Mouse (Mus musculus) adrenal gland, adult (tissue): ENCODE results near the gene Kit.

Experiments
- DNase-seq, 2 experiments: peaks; one replicate each; pipeline ENCODE4 v3.0.0; 2022 to 2023; ENCODE audit warnings: low spot score in 1 of 2; ENCODE audit not compliant: inconsistent age in 2 of 2

Kit gene

DNA sequence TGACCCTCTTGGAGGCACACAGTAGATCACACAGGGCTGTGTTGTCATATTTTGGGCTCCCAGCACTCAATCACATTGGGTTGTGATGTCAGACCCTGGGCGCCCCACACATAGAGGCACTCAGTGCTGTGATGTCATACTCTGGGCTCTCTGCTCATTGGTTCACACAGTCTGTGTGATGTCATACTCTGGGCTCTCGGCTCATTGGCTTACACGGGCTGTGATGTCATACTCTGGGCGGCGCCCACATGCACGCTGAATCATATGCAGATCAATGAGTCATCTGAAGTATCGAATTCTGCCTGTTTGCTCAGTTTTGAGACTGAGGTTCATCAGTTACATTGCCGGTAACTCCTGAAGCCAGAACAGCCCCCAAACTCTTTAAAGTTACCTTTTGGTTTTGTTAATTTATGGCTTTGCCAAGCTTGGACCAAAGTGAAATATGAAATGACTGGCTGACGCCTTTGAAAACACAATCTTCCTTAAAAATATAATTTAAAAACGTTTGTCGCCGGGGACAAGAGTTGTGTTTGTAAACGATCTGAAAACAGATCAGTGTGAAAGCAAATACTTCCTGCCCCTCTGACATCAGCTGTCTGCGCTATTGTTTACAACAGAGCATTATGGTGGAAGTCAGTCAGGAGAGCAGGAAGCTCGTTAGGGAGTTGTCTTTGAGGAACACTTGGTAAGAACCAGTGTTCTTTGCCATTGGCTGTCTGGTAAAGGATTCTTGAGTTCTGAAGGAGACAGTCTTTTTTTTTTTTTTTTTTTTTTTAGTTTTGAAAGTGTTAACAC is 15.0 kb downstream of the Kit start:
- DNase-seq = no peak

DNA sequence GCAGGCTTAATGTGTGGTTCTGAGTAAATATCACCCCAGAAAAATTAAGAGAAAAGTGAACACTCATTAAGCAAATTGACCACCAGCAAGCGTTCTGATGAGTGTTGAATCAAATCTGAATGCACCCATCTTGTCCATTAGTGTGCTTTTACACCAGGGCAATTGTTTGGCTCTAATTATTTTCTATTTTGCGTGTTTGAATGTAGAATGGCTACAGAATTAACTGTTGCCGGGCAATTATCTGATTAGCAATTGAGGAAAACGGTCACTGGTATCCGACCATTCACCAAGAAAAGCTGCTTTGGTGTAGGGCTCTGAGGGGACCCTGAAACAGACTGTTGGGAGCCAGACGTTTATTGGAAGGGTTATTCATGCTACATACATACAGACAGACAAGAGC is 16.2 kb downstream of the Kit start:
- no peak for DNase-seq

DNA sequence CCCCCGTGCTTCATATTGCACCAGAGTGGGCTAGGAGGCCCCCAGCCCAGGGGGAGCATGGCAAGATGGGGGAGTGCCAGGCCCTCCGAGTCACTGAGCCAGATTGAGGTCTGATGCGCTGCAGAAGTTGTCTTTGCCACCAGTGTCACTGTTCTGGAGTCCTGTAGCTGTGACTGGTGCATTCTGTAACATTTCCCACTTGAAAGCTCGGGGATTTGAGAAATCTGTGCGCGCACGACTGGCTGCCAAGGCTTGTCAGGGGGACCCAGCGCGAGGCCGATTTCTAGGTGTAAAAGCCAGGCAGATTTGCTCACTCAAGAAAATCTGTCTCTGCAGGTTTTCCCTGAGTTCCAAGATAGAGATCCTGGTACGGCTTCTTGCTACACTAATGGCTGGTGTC is 16.9 kb downstream of the Kit start:
- DNase-seq = no peak

DNA sequence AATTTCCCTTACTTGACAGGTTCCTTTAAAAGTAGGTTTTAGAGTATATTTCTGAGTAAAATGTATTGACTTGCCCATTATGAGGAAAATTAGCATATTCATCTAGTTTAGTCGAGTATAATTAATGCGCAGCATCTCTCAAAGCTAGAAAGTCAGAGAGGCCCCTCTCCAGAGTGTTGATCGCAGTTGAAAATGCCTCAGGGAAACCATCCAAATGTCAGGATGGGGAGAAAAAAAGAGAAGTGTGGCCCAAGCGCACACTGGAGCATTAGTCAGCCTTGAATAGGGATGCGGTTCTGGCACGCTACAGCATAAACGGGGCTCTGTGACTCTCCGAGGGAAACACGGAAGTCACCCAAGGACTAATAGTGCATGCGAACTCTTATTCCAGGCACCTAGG is 20.6 kb downstream of the Kit start:
- no peak for DNase-seq

DNA sequence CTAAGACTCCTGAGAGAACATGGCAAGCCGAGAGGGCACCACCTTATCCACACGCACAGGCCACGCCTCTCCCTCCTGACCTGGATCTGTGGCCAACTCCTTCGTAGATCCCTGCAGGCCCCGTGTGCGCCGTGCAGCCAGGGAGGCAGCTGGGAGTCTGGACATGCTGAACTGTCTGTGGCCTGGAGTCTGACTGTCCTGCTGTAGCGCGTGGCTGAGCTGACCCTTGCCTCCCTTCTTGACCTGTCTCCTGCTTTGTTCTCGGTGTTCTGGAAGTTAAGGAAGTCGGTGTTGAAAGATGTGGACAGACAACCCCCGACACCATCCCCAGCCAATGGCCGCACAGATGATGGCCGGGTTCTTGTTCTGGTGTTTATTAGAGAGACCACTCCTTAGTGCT is 21.5 kb downstream of the Kit start:
- DNase-seq = peak in 1 of 2 experiments; percentile 48

DNA sequence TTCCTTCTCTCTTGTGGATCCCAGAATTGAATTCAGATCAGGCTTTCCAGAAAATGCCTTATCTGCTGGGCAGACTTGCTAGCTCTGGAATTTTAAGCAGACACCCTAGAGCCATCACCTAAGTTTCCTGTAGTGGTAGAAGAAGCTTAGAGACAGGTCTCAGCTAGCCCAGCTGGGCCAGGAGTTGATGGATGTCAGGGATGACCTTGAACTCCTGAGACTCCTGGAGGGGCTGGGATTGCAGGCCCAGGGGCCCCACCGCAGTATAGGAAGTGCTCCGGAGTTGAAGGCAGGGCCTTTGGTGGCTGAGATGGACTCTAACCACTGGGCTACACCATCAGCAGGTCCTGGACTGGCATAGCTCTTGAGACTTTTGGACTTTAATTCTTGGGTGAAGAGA is 22.6 kb downstream of the Kit start:
- no peak for DNase-seq

DNA sequence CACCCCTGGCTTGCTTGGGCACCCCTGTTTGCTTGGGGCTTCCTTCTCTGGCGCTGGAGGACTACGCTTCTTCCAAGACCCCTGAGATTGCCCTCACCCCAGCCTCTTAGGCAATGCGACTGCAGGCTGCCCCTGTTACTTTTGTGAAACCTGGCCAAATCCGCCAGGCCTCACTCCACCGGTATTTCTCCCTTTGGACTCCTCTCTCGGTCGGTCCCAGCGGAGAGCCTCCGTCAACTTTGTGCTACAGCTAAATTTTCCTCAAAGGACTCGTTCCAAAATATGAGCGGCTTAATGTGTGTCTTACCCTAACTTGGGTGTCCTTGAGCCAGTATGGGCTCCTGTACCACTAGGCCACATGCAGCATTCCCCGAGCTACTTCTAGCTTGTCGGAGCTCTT is 23.8 kb downstream of the Kit start:
- DNase-seq = peak in 1 of 2 experiments; percentile 48

DNA sequence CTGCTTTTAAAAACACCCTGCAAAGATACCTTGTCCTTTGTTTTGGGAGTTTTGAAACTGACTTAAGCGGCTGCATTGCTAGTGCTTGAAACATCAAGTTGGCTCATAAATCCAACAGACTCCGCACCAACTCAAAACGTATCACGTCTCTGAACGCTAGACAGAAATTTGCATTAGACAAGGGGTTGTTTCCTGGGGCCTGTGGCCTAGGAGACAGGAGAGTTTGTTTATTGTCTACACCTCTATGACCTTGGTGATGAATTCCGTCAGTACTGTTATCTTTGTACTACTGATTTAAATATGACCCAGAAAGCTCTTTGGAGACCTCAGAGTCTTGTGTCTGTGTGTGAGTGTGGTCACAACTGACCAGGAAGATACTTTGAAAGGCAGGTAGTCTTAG is 25.3 kb downstream of the Kit start:
- no peak for DNase-seq

DNA sequence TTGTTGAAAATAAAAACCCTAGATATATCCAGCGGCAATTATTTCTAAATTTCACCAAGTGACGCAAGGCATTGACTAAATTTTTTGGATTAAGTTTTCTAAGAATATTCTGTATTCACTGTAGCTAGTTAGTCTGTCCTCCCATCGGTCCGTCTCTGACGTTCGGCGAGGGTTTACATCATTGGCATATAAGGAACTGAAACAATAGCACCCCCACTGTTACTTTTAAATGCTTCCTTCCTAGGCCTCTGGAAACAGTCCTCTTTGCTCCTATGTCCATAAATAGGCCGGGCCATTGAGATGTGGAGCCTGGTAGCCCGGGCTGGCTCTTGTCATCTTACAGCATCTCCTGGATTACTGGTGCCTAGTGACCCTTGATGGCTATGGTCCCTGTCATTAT is 29.5 kb downstream of the Kit start:
- no peak for DNase-seq

DNA sequence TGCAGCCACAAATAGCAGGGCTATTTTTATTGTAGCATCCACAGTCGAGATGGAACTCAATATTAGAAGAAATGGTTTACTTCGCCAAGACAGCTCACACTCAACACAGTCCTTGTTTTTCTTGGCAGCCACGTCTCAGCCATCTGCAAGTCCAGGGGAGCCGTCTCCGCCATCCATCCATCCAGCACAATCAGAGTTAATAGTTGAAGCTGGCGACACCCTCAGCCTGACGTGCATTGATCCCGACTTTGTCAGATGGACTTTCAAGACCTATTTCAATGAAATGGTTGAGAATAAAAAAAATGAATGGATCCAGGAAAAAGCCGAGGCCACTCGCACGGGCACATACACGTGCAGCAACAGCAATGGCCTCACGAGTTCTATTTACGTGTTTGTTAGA is 32.2 kb downstream of the Kit start:
- no peak for DNase-seq

DNA sequence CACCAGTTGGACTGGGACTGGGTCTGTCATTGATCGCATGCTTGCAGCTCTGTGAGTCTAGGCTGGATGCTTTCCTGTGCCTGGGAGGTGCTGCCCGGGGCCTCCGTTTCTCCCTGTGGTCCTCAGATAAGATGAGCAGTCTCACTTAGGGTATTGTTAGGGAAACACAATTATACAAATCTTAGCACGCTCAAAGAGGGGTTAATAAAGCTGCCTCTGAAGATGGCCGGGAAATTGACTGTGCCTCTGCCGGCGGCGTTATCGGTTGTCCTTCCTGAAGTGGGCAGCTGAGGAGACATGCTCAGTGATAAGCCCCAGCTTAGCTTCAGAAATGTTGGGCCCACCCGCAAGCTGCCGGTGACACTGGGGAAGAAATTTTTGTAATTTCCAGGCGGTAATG is 33.3 kb downstream of the Kit start:
- DNase-seq = no peak

DNA sequence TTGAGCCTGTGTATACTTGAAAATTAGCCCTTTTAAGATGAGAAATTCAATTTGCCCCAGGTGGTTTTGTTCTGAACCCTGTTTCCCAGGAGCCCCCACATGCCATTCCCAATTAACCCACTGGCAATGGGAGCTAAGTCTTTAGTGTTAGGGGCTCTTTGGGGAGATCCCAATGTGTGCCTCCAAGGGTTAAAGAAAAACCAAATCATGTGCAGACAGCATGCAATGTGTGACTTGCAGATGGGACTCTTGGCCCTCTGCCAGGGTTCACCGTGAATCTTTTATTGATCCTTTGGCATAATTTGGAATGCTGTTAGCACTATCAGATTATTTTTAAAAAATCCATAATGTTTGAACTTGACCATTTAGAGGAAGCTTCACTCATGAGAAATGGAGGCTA is 37.7 kb downstream of the Kit start:
- DNase-seq = no peak

DNA sequence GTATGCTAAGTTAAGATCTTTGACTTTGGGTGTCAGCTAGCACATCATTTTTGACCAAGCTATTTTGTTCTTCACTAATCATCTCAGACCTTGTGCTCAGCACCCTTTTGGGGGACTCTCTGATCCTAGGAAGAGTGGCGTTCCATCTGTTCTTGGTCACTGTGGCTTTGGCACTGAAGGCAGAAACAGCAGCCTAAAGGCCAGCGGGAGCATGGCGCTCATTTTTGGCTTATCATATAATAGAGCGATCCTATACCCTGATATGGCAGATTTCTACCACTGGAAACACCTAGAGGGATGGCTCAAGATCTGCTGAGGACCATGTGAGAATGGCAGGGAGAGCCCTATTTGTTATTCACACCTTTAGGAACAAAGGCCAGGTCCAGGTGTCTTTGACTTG is 38.2 kb downstream of the Kit start:
- DNase-seq = no peak

DNA sequence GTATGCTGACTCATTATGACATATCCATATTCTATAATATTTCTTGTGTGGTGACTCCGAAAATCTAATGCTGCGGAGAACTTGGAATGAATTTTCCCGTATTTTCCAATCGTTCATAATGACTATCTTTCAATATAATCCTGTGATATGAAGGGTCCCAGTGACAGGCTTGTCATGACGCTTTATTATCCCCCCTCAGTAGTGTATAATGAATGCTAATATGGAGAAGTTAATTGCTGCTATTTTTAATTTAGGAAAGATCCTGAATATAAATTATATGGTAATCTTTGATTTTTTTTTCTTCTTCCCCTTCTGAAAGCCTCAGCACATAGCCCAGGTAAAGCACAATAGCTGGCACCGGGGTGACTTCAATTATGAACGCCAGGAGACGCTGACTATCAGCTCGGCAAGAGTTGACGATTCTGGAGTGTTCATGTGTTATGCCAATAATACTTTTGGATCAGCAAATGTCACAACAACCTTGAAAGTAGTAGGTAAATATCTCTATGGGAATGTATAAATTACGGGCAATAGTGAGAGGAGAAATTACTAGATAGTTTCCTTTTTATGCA is 40.4 kb downstream of the Kit start:
- no peak for DNase-seq

DNA sequence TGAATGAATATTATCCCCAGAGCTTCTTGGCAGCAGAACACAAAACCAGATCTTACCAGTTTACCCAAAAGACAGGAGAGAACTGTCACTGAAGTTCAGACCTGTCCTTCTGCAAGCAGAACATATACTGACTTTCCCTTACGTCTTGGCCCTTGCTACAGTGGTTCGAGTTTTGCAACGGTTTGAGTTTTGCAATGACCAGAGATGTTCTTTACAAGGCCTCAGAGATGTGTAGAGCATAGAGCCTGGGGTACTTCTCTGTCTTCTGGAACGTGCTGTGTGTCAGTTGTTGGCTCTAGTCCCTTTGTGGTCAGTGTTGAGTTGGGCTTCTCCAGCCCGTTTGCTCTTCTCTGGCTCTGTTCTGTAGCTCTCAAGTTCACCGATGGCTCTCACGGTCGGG is 40.9 kb downstream of the Kit start:
- no peak for DNase-seq

DNA sequence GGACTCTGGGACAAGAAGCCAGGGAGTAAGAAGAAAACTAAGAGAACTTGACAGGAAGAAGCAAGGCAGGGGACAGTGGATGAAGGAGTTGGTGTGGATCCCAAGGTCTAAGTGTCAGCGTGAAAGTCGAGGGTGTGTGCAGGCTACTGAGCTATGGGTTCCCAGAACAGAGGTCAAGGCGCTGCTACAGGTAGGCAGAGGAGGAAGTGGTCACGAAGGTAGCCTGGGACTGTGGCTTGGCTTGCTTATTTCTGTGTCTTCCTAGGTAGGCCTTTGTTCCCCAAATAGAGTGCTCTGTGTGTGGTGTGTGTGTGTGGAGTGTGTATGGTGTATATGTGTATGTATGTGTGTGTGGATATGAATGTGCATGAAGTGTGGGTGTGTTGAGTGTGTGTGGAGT is 47.7 kb downstream of the Kit start:
- no peak for DNase-seq

DNA sequence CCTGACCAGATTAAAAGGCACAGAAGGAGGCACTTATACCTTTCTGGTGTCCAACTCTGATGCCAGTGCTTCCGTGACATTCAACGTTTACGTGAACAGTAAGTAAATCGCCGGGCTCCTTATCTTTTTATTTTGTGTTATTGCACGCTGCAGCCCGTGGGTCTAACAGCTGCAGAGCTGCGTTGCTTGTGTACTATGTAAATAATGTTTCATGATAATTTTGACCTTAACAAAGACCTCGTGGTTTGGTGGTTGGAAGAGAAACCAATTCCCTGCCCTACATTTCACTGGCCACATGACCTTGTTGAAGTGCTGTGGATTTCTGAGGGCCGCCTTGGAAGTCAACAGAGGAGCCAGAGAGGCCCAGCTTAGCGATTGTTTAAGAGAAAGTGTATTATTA is 48.3 kb downstream of the Kit start:
- peak in 1 of 2 experiments; percentile 61 for DNase-seq

DNA sequence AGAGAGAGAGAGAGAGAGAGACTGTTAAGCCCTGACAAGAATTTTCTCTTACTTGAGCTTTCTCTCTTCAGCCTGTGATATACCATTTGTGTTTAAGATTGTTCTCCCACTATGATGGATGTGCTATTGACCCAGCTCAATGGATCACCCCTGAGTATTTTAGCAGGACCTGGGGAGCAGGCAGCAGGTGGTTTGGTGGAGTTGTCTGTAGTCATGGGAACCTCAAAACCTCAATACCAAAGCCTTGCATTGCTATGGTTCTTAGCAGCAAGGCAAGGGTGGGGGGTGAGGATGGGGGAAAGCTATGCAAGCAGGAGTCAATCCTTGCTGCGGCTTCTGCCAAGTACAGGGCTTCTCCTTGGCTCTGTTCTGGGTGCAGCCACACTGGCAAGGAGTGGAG is 48.8 kb downstream of the Kit start:
- DNase-seq = no peak

DNA sequence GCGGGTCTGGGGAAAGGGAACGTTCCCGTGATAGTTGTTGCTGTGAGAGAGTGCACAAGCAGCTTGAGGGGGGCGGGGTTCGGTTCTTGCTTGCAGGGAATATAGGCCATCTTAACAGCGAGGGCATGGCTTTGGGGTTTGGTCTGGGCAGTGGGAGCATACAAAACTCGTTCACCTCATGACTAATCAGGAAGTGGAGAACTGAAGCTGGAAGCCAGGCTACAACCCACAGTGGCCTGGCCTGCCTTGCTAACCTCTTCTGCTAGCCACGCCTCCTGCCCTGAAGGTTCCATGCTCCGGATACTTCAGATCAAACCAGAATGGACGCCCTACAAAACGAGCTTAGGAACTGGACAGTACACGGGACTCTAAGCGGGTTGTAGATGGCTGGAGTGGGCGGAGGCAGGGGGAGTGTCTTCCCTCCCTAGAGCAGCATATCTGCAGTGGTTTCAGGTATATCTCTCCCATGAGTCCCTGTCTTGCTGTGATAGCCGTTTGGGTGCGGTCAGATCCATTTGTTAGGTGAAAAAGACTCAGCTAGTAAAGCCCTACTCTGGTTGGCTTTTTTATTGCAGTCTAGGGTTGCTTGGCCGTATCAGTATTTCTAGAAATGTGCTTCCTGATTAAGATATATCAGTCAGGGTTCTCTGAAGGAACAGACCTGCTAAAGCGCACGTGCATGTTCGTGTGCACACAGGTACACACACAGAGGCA is 49.4 kb downstream of the Kit start:
- DNase-seq = no peak

DNA sequence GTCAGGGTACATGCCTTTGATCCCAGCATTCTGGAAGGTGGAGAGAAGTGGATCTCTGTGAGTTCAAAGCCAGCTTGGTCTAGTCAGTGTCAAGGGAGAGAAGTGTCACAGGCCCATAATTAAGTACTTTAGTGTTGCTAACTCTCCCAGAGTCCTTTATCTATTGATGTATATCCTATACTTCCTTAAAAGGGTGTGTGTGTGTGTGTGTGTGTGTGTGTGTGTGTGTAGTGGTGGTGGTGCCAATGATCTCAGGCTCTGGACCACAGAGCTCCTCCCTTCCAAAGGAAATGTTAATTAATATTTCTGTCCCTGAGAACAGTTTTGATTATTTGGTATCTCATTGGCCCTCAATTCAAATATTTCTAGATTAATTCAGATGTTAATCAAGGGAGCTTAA is 50.3 kb downstream of the Kit start:
- DNase-seq = no peak

DNA sequence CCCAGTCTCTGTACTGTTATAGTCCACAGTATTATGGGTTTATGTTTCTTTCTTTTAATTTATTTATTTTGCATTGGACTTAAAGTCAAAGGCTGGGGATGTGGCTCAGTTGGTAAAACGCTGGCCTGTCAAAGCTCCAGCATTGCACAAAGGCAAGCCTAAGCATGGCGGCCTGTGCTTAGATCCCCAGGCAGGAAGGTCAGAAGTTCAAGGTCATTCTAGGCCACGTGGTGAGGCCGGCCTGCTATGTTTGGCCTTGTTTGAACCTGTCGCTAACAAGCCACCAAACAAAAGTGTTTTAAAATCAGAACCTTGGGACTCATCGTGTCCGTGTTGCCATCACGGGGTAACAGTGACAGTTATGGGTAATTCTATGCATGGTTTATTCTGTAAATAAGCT is 51.6 kb downstream of the Kit start:
- no peak for DNase-seq

DNA sequence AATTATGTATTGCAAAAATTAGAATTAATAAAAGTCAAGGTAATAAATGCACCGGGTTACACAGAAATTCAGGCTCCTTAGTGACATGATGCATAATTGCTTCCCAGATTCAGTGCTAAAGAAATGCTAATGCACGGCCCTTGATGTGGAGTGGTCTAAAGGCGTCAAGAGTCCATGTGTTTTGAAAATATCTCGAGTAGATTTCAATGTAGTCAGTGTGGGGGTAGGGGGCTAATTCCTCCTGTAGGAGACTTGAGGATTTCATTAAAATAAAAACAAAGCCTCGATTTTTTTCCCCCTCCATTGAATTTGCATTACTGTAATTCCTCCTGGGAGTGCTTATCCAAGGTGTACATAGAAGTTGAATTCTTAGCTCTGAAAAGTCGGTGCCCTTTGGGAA is 52.0 kb downstream of the Kit start:
- no peak for DNase-seq
